Mouse (Mus musculus) heart, postnatal 0 days (tissue): ENCODE measurements around the gene Ecm2.

Source experiments
- CTCF ChIP-seq: IDR thresholded peaks from 2 replicates; pipeline ENCODE4 v1.5.1; 2016; ENCODE audit warnings: antibody characterized with exemption, control low read depth, low read depth
- EP300 ChIP-seq: IDR thresholded peaks from 2 replicates; pipeline ENCODE4 v1.6.1; 2016; ENCODE audit warnings: antibody characterized with exemption, low read depth

GRCm38 (mm10) chr13:49530636-49531035 lies 26.0 kb downstream of the Ecm2 start:
- TF ChIP-seq CTCF (no peak), EP300 (no peak)
